Mouse (Mus musculus): ENCODE data around the gene Zfp526.

The Zfp526 gene

DNA sequence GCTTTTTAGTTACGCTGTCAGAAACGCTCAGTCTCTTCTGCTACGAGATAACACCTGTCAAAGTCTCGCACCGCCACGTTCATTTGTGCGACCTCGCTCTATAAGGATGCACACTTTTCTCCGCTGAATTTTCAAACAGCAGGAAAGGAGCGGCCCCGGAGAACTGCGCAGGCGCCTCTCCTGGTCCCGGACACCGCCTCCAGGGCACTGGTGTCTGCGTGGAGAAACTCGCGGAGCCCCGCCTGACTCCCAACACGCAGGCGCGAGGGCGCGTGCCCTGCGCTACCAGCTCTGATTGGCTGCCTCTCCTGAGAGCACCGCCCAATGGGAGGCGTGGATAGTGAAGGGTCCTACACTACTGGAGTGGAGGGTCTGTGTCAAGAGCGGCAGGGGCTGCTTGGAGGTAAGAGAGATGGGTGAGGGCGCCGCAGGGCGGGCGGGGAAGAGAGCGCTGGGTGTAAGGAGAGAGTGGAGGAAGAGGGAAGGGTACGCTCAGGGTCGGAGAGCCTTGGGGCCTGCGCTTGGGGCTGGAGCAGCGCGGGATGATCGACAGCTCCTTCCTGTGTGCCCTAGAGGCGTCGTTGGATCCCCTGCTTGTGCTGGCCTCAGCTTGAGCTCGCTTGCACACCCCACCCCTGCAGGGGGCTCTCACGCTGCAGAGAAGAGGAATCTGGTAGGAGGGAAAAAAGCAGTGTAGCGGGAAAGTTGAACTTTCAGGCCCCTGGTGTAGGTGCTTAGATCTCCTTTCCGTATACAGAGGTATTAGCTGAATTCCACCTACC is at the start of gene Zfp526:
Gene Zfp526, plus strand, starts transcription at position 324 of the 782 bp plus-strand sequence.
- peak; percentile 95 to 98 for DNase-seq (ENCODE audit: low spot score in 2 of 2)

- DNase-seq (ENCODE audit: low spot score in 2 of 2) = no peak
Measured at GRCm38 (mm10) chr7:25172669-25173068, 48.6 kb upstream of the Zfp526 start.

DNA sequence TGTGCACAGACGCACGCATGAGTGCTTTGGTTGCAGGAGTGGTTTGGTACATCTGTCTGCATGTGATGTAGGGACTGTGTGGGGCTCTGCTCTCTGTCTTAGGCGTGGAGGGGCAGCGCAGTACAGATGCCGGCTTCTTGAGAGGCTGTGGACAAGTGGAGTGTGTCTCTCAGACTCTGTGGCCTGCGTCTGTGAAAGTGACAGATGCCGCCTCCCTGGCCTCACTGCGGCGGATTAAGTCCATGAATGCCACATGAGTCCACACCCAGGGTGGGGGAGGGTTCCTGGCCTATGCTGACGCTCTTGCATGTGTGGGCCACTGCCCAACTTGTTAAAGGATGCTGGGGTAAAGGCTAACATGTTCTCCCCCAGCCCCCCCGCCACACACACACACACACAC is 46.9 kb upstream of the Zfp526 start:
- DNase-seq (ENCODE audit: low spot score in 2 of 2) = no peak

GRCm38 (mm10) chr7:25178317-25178716 is 42.9 kb upstream of the Zfp526 start:
- no peak for DNase-seq (ENCODE audit: low spot score in 2 of 2)

- DNase-seq (ENCODE audit: low spot score in 2 of 2) = no peak
Measured at GRCm38 (mm10) chr7:25178787-25179605, 42.2 kb upstream of the Zfp526 start.

GRCm38 (mm10) chr7:25179606-25180161 is 41.5 kb upstream of the Zfp526 start, which contains the start of gene Pou2f2:
TSS of gene Pou2f2 (minus strand) at chr7:25179726.
- DNase-seq (ENCODE audit: low spot score in 2 of 2) = peak; percentile 20 to 58

GRCm38 (mm10) chr7:25180512-25180911 is 40.7 kb upstream of the Zfp526 start:
- no peak for DNase-seq (ENCODE audit: low spot score in 2 of 2)

GRCm38 (mm10) chr7:25181331-25181790 is 39.9 kb upstream of the Zfp526 start:
- peak in 1 of 2 experiments; percentile 13 for DNase-seq (ENCODE audit: low spot score in 2 of 2)

- no peak for DNase-seq (ENCODE audit: low spot score in 2 of 2)
Measured at GRCm38 (mm10) chr7:25181814-25182213, 39.4 kb upstream of the Zfp526 start.

- no peak for DNase-seq (ENCODE audit: low spot score in 2 of 2)
Measured at GRCm38 (mm10) chr7:25184091-25184490, 37.1 kb upstream of the Zfp526 start.

DNA sequence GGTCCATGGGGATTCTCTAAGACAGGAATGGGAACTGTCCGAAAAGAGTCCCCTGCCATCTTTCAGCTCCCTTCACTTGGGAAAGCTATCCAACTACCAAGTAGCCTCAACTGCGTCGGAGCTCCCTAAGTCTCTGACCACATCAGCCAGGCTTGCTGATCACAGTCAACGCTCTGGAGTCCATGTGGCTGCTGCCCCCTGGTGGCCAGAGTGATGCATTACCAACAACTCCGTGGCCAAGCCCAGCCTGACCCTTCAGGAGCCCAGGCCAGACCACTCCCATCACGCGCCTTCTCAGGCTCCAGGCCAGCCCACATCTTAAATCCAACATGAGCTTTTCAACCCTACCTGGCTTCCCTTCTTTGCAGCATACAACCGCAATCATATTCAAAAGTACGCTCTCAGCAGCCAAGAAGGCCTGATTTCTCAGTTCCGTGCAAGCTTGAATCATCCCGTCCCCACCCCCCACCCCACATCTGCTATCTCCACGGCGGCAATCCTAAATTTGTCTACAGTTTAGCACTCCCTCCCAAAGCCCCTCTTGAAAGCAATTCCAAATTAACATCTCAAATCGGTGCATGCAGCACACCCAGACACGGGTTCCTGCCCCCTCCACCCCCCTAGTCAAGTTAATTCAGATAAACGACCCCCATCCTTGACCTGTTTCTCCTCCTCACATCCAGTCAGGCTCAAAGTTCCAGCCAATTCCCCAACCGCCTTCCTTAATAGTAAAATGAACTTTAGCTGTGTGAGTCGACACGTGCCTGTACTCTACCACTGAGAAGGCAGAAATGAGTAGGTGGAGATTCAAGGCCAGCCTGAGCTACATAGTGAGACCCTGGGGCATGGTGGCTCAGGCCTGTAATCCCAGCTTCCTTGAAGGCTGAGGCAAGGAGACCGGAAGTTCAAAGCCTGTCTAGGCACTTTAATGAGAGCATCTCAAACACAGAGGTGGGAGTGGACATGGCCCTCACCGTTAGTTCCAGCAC is 33.3 kb upstream of the Zfp526 start:
- peak; percentile 73 to 87 for DNase-seq (ENCODE audit: low spot score in 2 of 2)

DNA sequence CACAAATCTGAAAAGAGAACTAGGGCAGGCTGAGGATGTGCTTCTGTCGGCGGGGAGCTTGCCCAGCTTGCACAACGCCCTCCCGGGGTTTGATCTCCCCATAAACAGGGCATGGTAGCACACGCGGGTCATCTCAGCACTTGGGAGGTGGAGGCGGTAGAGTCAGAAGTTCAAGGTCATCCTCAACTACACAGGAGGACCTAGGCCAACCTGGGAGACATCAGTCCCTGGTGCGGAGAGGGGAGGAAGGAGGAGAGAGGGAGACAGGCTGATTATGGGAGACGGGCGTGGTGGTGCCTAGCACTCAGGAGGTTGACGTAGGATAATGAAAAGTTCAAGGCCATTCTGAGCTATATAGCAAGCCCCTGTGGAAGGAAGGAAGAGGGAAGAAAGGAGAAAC is 30.4 kb upstream of the Zfp526 start:
- DNase-seq (ENCODE audit: low spot score in 2 of 2) = no peak

GRCm38 (mm10) chr7:25192110-25192509 is 29.1 kb upstream of the Zfp526 start:
- no peak for DNase-seq (ENCODE audit: low spot score in 2 of 2)

DNA sequence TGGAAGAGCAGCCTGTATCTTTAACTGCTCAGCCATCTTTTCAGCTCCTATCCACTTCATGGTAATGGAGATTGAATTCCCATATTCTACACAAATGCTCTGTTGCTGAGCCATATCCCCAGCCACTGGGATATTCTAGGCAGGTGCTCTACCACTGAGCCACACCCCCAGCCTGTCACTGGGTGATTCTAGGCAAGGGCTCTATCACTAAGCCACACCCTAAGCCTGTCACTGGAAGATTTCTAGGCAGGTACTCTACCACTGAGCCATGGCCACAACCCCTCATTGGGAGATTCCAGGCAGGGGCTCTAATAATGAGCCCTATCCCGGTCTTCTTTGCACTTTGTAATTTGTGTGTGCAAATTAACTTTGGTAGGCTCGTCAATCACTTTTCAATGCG is 26.1 kb upstream of the Zfp526 start:
- no peak for DNase-seq (ENCODE audit: low spot score in 2 of 2)

DNA sequence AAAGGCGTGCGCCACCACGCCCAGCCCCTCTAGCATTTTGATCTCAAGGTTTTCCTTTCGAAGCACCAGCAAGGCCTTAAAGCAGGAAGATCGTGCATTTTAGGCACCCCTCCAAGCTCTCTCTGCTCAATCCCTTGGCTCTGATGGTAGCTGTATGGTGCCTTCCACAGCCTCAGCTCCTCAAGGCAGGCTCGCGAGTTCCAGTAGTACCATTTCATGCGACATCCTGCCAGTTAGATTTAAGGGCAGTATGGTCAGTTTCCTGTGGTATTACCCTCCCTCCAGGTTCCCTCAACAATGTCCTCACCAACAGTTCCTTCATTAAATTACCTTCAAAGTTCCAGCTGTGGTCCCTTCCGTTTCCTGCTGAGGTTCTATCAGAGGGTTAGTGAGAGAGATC is 25.1 kb upstream of the Zfp526 start:
- no peak for DNase-seq (ENCODE audit: low spot score in 2 of 2)

DNA sequence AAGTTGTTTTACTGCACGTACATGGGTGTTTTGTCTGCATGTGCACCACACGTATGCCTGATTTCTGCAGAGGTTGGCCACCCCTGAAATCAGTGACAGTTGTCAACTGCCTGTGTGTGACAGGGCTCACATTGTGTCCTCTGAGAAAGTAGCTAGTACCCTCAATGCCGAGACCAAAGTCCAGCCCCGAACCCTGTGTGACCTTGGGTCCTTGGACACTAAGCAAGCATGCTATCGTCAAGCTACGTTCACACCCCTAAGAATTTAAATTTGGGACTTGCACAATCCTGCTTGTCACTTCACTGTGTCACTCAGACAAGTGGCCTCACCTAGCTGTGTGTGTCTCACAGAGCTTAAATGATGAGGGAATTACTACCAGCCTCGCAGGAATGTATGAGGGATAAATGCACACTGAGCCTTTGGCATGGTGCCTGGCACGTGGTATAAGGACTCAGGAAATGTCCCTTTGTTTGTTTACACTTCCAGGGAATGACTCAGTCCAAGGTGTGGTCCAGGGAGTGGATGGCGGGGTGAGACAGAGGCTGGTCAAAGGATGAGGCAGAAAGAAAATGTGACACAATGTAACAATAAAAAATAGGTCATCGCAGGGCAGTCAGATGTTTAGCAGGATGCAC is 23.7 kb upstream of the Zfp526 start:
- peak; percentile 51 to 58 for DNase-seq (ENCODE audit: low spot score in 2 of 2)

DNA sequence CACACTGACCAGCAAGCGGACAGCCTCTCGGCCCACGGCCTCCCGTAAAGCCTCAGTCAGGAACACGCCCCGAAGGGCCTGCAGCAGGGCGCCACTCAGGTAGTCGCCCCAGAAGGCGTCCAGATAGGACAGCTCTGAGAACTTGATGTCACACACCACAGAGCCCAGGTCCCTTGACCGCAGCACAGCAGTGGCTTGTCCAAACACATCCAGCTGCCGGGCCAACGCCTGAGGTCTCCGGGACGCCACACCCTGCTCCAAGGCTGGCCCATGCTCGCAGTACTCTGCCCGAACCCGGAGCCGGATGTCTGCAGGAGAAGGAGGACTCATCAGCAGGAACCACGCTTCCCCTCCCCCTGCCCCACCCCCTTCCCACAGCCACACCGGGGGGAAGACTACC is 17.6 kb upstream of the Zfp526 start:
- DNase-seq (ENCODE audit: low spot score in 2 of 2) = peak; percentile 54 to 67

- DNase-seq (ENCODE audit: low spot score in 2 of 2) = no peak
Measured at GRCm38 (mm10) chr7:25205355-25206093, 15.7 kb upstream of the Zfp526 start.

DNA sequence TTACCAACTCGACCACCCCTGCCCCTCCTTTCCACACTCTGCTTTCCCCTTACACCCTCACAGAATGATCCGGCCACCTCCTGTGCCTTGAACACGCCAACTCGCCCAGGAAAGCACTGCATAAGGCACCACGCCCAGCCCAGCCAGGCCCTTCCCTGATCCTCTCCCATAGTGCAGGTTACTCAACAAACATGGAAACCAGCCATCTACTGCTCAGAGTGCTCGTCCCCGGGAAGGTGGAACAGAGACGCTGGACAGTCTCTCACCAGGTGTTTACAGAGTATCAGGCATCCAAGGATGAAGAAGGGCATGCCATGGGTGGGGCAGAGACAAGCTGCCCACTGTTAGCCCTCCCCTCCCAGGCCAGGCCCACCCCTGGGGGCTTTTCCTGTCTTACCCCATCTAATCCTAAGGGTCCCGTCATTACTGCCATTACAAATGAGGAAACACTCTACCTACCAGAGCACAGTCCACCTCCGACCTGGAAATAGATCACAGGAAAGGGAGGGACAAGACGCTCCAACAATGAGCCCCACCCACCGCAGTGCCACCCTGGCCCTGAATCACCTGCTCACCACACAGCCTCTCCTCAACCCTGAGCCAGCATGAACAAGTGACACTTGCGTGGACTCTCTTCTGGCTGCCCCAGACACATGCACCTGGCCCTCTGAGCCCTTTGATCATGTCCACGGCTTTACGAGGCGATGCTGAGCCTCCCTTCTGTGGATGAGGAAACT is 15.0 kb upstream of the Zfp526 start:
- DNase-seq (ENCODE audit: low spot score in 2 of 2) = no peak

All from urinary bladder, postnatal 36 days (tissue).